Mouse (Mus musculus): ENCODE data around the gene Rgr.

DNA sequence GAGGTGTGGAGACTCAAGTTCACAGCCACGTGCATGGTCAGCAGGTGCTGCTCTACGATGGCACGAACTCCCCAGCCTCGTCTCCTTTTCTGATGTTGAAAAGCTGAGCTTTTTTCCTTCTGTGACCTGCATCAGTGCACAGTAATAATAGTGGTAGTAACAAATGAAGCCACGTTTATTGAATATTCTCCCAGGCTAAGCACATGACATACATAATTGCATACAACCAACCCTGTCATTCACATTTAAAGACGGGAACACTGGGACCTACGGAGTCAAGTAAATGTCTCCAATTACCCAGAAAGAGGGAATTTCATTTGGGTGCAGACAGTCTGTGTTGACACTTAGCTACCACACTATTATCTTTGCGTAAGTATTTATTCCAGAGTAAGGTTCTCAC lies 42.3 kb downstream of the Rgr start:
- TF ChIP-seq CTCF (IDR thresholded peaks at IDR 0.05; ENCODE audit: control insufficient read depth, insufficient read depth, insufficient read length) (no peak), MAX (IDR thresholded peaks at IDR 0.05) (no peak), USF1 (IDR thresholded peaks at IDR 0.05; ENCODE audit: low read depth) (no peak), MYOG (IDR thresholded peaks at IDR 0.05; ENCODE audit: control insufficient read depth, extremely low read depth, insufficient read length) (no peak), CEBPB (IDR thresholded peaks at IDR 0.05; ENCODE audit: low read depth) (no peak)
